In genomic region chr4:59666550-59667317, GRCm38 (mm10) we compare ENCODE assay signal across 21 mouse cellular contexts. TPM values are rescaled to one million over a fixed set of nuclear protein-coding genes. Genes with fewer than 3 reads are reported as not detected.
DNase-seq lines count a peak whose midpoint lies in the region; ATAC-seq and TF ChIP-seq lines count a peak whose summit lies in the region.
"Had no signal": no experiment of that assay in that cellular context is flagged by ENCODE, and none has a peak within 500 bp of the region (broad histone marks: within the 10 kb centered on the region; RNA-seq: fewer than 3 reads in every experiment).

No protein-coding gene starts in this region.

- DNase-seq in frontal cortex, postnatal 25 days (ENCODE audit: low spot score in 2 of 2): no peak
- DNase-seq in layer of hippocampus, adult 9-10 months (ENCODE audit: low spot score): peak; percentile 3
- no peak for DNase-seq in layer of hippocampus, postnatal 10 days (ENCODE audit: low spot score in 2 of 2)
- peak; percentile 81 for DNase-seq in lung, postnatal 0 days (ENCODE audit: low spot score)
- no peak for DNase-seq in lung, postnatal 14 days
- DNase-seq in telencephalon, adult 2 months (ENCODE audit: low read depth, low spot score): peak; percentile 33
- DNase-seq in retina, postnatal 1 day: no peak
- DNase-seq: cerebellum, adult 11 months; cerebellum, postnatal 25 days; heart, postnatal 4 days; kidney, adult 11 months; kidney, postnatal 14 days; layer of hippocampus, postnatal 36 days; left cerebral cortex, postnatal 4 days; right cerebral cortex, postnatal 25 days; thymus, postnatal 36 days had no signal

- no peak overlapping the region for H3K4me2 ChIP-seq in lung, postnatal 0 days (replicated peaks; ENCODE audit: low read depth, low read length)
- H3K4me2 ChIP-seq: forebrain, embryonic 12.5 days had no signal

- H3K36me3 ChIP-seq in lung, postnatal 0 days (ENCODE audit: insufficient read depth, low read length): no peaks in the 10 kb centered on the region

- no peaks in the 10 kb centered on the region; the same call in 1 of the 2 replicates for H3K9me3 ChIP-seq in lung, postnatal 0 days (ENCODE audit: low read length)

- WGBS in lung, postnatal 0 days: 39% methylated on average over 3 of the region's 3 CpGs

- no peak for TF ChIP-seq CTCF in lung, postnatal 0 days (IDR thresholded peaks at IDR 0.05)

- no peaks in the 10 kb centered on the region for H3K27me3 ChIP-seq in lung, postnatal 0 days (replicated peaks; ENCODE audit: insufficient read depth, low read length)
- H3K27me3 ChIP-seq: forebrain, embryonic 12.5 days had no signal

- no peak overlapping the region for H3K27ac ChIP-seq in lung, postnatal 0 days (ENCODE audit: low read length)
- H3K27ac ChIP-seq: forebrain, embryonic 12.5 days had no signal

- no peak overlapping the region for H3K4me3 ChIP-seq in lung, postnatal 0 days (ENCODE audit: low read depth, low read length)
- H3K4me3 ChIP-seq: forebrain, embryonic 12.5 days; midbrain, embryonic 10.5 days had no signal

- peak; percentile 72; the same call in 1 of the 2 replicates for ATAC-seq in frontal cortex, adult (ENCODE audit: low TSS enrichment)
- peak; percentile 57 for ATAC-seq in lung, postnatal 0 days
- ATAC-seq: CD4-positive, CD25-positive, alpha-beta regulatory T cell, adult 4 months; hindbrain, embryonic 16.5 days had no signal

- no peak for TF ChIP-seq EP300 in lung, postnatal 0 days (IDR thresholded peaks at IDR 0.05)

- no peak overlapping the region for H3K9ac ChIP-seq in lung, postnatal 0 days (replicated peaks; ENCODE audit: low read depth)

- H3K4me1 ChIP-seq in lung, postnatal 0 days (ENCODE audit: insufficient read depth, low read depth, low read length): no peaks in the 10 kb centered on the region

RNA-seq across cellular contexts. Expression of gene E130308A19Rik, which starts 40.7 kb away (rescaled TPM):
- total RNA-seq in layer of hippocampus, postnatal 10 days (2021): 10 to 100 TPM; 10.1 TPM
- 16.4 and 16.9 TPM in 2 replicates for polyA plus RNA-seq in lung, postnatal 0 days (2015; fragmentation: Nextera tagmentation; extraction: Ambion mirVana)

Comparison
In these comparisons a context has a peak if more than half of its experiments do, and no peak if none do; other contexts are left out.
1. DNase-seq: peak in layer of hippocampus, adult 9-10 months (single experiment), lung, postnatal 0 days (single experiment) and telencephalon, adult 2 months (single experiment); none in frontal cortex, postnatal 25 days (0 of 2), layer of hippocampus, postnatal 10 days (0 of 2), lung, postnatal 14 days (single experiment) and retina, postnatal 1 day (single experiment).